Mouse (Mus musculus): Measurements from ENCODE around the gene Ankrd6. TPM values are rescaled to one million over a fixed set of nuclear protein-coding genes. Genes with fewer than 3 reads are reported as not detected.

The Ankrd6 gene
- polyA plus RNA-seq, 1 experiment from 2014 or later, result 35.9 TPM

DNA sequence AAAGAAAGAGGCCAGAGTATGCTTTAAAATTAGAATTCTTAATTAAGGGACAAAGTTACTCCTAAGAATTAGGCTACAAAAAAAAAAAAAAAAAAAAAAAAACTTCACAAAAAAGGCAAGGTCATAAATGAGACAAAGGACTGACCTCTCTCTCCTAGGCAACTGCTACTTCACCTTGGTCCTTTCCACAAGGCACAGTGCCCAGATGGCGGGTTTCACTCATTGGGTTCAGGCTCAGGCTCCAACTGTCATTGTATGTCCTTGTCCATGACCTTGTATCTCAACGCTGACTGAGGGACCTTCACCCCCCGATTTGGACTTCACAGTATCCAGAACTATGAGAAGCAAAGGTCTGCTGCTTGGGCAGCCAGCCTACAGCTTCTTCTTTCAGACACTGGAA, 112.2 kb downstream of the Ankrd6 start:
- Histone ChIP-seq H3K9ac (replicated peaks) (no peak overlapping the region), H3K36me3 (no peaks in the 10 kb centered on the region), H3K27ac (replicated peaks) (no peak overlapping the region), H3K4me1 (peaks cover 10% of the 10 kb centered on the region), H3K9me3 (no peaks in the 10 kb centered on the region), H3K4me3 (no peak overlapping the region), H3K27me3 (no peaks in the 10 kb centered on the region), H3K4me2 (replicated peaks) (no peak overlapping the region)
- ATAC-seq (replicated peaks), result no peak
- WGBS, result 82% methylated on average over 3 of the region's 3 CpGs

- H3K9me3 ChIP-seq, result no peaks in the 10 kb centered on the region
- H3K9ac ChIP-seq (replicated peaks), result no peak overlapping the region
- no peak overlapping the region for H3K4me2 ChIP-seq (replicated peaks)
- WGBS, result 76% methylated on average over 9 of the region's 9 CpGs
- no peaks in the 10 kb centered on the region for H3K27me3 ChIP-seq
- no peak for ATAC-seq (replicated peaks)
- no peak overlapping the region for H3K4me3 ChIP-seq
- peaks cover 13% of the 10 kb centered on the region for H3K4me1 ChIP-seq
- H3K27ac ChIP-seq (replicated peaks), result no peak overlapping the region
- no peaks in the 10 kb centered on the region for H3K36me3 ChIP-seq
These were observed 114.6 kb downstream of the Ankrd6 start for GRCm38 (mm10) chr4:32836071-32836470.

- Histone ChIP-seq H3K36me3 (no peaks in the 10 kb centered on the region), H3K4me1 (peaks cover 13% of the 10 kb centered on the region), H3K9me3 (no peaks in the 10 kb centered on the region), H3K4me3 (no peak overlapping the region), H3K27ac (replicated peaks) (no peak overlapping the region), H3K9ac (replicated peaks) (no peak overlapping the region), H3K4me2 (replicated peaks) (no peak overlapping the region), H3K27me3 (no peaks in the 10 kb centered on the region)
- ATAC-seq (replicated peaks), result 0 out of 2 replicates have a peak, but pooled peaks have one; percentile 17
- 54% methylated on average over 3 of the region's 3 CpGs for WGBS
These were observed 116.1 kb downstream of the Ankrd6 start for GRCm38 (mm10) chr4:32834541-32834940.

GRCm38 (mm10) chr4:32833494-32834282, 117.0 kb downstream of the Ankrd6 start:
- Histone ChIP-seq H3K36me3 (no peaks in the 10 kb centered on the region), H3K4me3 (peak overlapping the region; percentile 35), H3K27ac (replicated peaks) (no peak overlapping the region), H3K9me3 (no peaks in the 10 kb centered on the region), H3K9ac (replicated peaks) (no peak overlapping the region), H3K27me3 (no peaks in the 10 kb centered on the region), H3K4me2 (replicated peaks) (peak overlapping the region; percentile 51), H3K4me1 (peaks cover 13% of the 10 kb centered on the region)
- WGBS, result 44% methylated on average over 17 of the region's 17 CpGs
- peak; percentile 74 for ATAC-seq (replicated peaks)

GRCm38 (mm10) chr4:32829316-32829715, 121.3 kb downstream of the Ankrd6 start:
- H3K27me3 ChIP-seq, result no peaks in the 10 kb centered on the region
- no peak overlapping the region for H3K9ac ChIP-seq (replicated peaks)
- no peak overlapping the region for H3K4me2 ChIP-seq (replicated peaks)
- WGBS, result 79% methylated on average over 10 of the region's 10 CpGs
- no peak overlapping the region for H3K4me3 ChIP-seq
- no peak overlapping the region for H3K27ac ChIP-seq (replicated peaks)
- no peaks in the 10 kb centered on the region for H3K36me3 ChIP-seq
- no peak for ATAC-seq (replicated peaks)
- H3K9me3 ChIP-seq, result no peaks in the 10 kb centered on the region
- H3K4me1 ChIP-seq, result peaks cover 22% of the 10 kb centered on the region

GRCm38 (mm10) chr4:32828385-32829077, 122.1 kb downstream of the Ankrd6 start:
- no peak overlapping the region for H3K4me3 ChIP-seq
- ATAC-seq (replicated peaks), result no peak
- peaks cover 19% of the 10 kb centered on the region for H3K4me1 ChIP-seq
- no peak overlapping the region for H3K27ac ChIP-seq (replicated peaks)
- WGBS, result 92% methylated on average over 10 of the region's 10 CpGs
- no peak overlapping the region for H3K4me2 ChIP-seq (replicated peaks)
- H3K36me3 ChIP-seq, result no peaks in the 10 kb centered on the region
- H3K9ac ChIP-seq (replicated peaks), result no peak overlapping the region
- H3K9me3 ChIP-seq, result no peaks in the 10 kb centered on the region
- H3K27me3 ChIP-seq, result no peaks in the 10 kb centered on the region

GRCm38 (mm10) chr4:32826925-32827324, 123.7 kb downstream of the Ankrd6 start:
- H3K9me3 ChIP-seq, result no peaks in the 10 kb centered on the region
- peak; percentile 57 for ATAC-seq (replicated peaks)
- H3K36me3 ChIP-seq, result no peaks in the 10 kb centered on the region; the same call in 1 of the 2 replicates
- H3K27me3 ChIP-seq, result no peaks in the 10 kb centered on the region
- 28% methylated on average over 7 of the region's 7 CpGs for WGBS
- H3K9ac ChIP-seq (replicated peaks), result no peak overlapping the region
- H3K27ac ChIP-seq (replicated peaks), result peak overlapping the region; percentile 58
- H3K4me1 ChIP-seq, result peaks cover 16% of the 10 kb centered on the region
- H3K4me3 ChIP-seq, result no peak overlapping the region
- no peak overlapping the region for H3K4me2 ChIP-seq (replicated peaks)

- Histone ChIP-seq H3K4me3 (no peak overlapping the region), H3K27me3 (no peaks in the 10 kb centered on the region), H3K4me2 (replicated peaks) (no peak overlapping the region), H3K36me3 (peaks cover 5% of the 10 kb centered on the region; the same call in 1 of the 2 replicates), H3K27ac (replicated peaks) (no peak overlapping the region), H3K9me3 (no peaks in the 10 kb centered on the region), H3K4me1 (peaks cover 16% of the 10 kb centered on the region), H3K9ac (replicated peaks) (no peak overlapping the region)
- ATAC-seq (replicated peaks), result no peak
- WGBS, result 71% methylated on average over 8 of the region's 8 CpGs
These were observed 126.4 kb downstream of the Ankrd6 start for GRCm38 (mm10) chr4:32824254-32824653.

DNA sequence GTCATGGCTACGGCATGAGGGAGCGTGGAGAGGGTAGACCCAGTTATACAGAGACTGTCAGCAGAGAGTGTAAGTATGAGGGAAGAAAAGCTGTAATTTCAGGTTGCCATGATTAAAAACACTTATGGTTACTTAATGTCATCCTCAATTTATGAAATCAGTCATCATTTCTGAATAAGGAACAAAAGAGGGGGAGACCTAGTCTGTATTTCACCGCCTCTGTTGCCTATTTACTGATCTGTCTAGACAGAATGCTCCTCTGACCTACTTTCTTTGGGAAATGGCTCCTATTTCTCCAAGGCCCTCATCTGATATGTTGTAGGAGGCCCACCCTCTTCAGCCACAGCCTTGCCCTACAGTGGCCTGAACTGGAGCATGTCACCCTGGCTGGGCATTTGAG, 130.0 kb downstream of the Ankrd6 start:
- no peaks in the 10 kb centered on the region for H3K9me3 ChIP-seq
- no peak overlapping the region for H3K4me3 ChIP-seq
- no peak overlapping the region for H3K9ac ChIP-seq (replicated peaks)
- no peak overlapping the region for H3K4me2 ChIP-seq (replicated peaks)
- H3K27ac ChIP-seq (replicated peaks), result no peak overlapping the region
- ATAC-seq (replicated peaks), result no peak
- WGBS, result 92% methylated on average over 3 of the region's 3 CpGs
- 0 out of 2 replicates have a peak, but pooled peaks cover 3% of the 10 kb centered on the region for H3K4me1 ChIP-seq
- no peaks in the 10 kb centered on the region for H3K27me3 ChIP-seq
- peaks cover 9% of the 10 kb centered on the region for H3K36me3 ChIP-seq

- no peak overlapping the region for H3K4me3 ChIP-seq
- H3K4me1 ChIP-seq, result no peaks in the 10 kb centered on the region
- no peak overlapping the region for H3K4me2 ChIP-seq (replicated peaks)
- H3K36me3 ChIP-seq, result peaks cover 15% of the 10 kb centered on the region
- no peak overlapping the region for H3K9ac ChIP-seq (replicated peaks)
- no peak overlapping the region for H3K27ac ChIP-seq (replicated peaks)
- WGBS, result 68% methylated on average over 5 of the region's 5 CpGs
- H3K9me3 ChIP-seq, result no peaks in the 10 kb centered on the region
- no peaks in the 10 kb centered on the region for H3K27me3 ChIP-seq
- no peak for ATAC-seq (replicated peaks)
These were observed 133.2 kb downstream of the Ankrd6 start for GRCm38 (mm10) chr4:32817478-32817877.

GRCm38 (mm10) chr4:32800577-32801170, 150.0 kb downstream of the Ankrd6 start:
- Histone ChIP-seq H3K9me3 (no peaks in the 10 kb centered on the region), H3K9ac (replicated peaks) (peak overlapping the region; percentile 96), H3K36me3 (peaks cover 10% of the 10 kb centered on the region), H3K4me1 (peaks cover 10% of the 10 kb centered on the region), H3K4me3 (peak overlapping the region; percentile 60), H3K27ac (replicated peaks) (peak overlapping the region; percentile 98), H3K4me2 (replicated peaks) (peak overlapping the region; percentile 68), H3K27me3 (no peaks in the 10 kb centered on the region)
- ATAC-seq (replicated peaks), result peak; percentile 61
- WGBS, result 5% methylated on average over 9 of the region's 9 CpGs

DNA sequence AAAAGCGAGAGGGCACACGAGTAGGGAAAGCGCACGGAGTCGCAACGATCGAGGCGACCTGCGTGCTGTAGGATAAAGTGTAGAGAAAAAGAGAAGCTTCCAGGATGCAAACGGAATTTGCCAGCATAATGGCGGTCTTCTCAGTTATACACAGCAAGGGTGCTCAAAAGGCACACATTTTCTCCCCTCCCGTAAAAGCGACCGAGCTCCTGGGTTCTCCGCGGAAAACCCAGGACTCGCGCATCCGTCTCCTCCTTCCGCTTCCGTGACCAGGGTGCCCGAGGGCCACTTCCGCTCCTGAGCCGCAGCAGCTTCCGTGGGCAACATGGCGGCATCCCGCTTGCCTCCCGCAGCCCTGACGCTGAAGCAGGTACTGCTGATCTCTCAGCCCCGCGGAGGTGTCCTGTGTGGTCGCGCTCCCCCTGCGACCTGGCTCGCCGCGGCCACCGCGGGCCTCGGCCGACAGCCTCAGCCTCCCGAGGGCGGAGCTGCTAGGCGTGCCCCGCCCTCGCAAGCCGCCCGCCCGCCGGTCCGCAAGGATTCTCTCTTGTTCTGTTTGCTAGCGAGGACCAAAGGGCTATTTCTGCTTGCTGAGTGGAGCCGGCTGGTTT, 150.6 kb downstream of the Ankrd6 start, which contains the start of gene Lyrm2:
TSS of gene Lyrm2 (plus strand) at position 288 of the 611 bp plus-strand sequence.
- under 1% methylated on average over 53 of the region's 53 CpGs for WGBS
- peak within 1 kb of the TSS; percentile 98 for H3K27ac ChIP-seq (replicated peaks)
- peak; percentile 96 for ATAC-seq (replicated peaks)
- H3K9ac ChIP-seq (replicated peaks), result peak within 1 kb of the TSS; percentile 96
- H3K9me3 ChIP-seq, result no peaks in the 10 kb centered on the region
- H3K4me1 ChIP-seq, result peaks cover 10% of the 10 kb centered on the region
- peak within 1 kb of the TSS; percentile 68 for H3K4me2 ChIP-seq (replicated peaks)
- H3K4me3 ChIP-seq, result peak within 1 kb of the TSS; percentile 60
- no peaks in the 10 kb centered on the region for H3K27me3 ChIP-seq
- H3K36me3 ChIP-seq, result peaks cover 4% of the 10 kb centered on the region

Measured in forebrain, embryonic 15.5 days (tissue).